Mouse (Mus musculus) kidney, postnatal 0 days (tissue): ENCODE results near the gene Pcyt1a. TPM values are rescaled to one million over a fixed set of nuclear protein-coding genes. Genes with fewer than 3 reads are reported as not detected.
A peak's percentile ranks its signal among the peaks of the same experiment; 100 is the strongest.

Experiments used
- ATAC-seq: fragments of 200-750 bp; cut with Nextera tagmentation; replicated peaks from 2 replicates; pipeline ENCODE4 v1.8.0; 2017; ENCODE audit warnings: low read depth, moderate number of reproducible peaks, moderate TSS enrichment, moderate library complexity; ENCODE audit not compliant: low FRiP score
- DNase-seq: peaks from one replicate; pipeline ENCODE4 v3.0.0-alpha.2; 2016; ENCODE audit warnings: low spot score
- H3K27ac ChIP-seq: fragments of 300-500 bp; sonication (generic); 2 replicates; pipeline ENCODE4 v1.5.1; 2014; ENCODE audit warnings: mild to moderate bottlenecking
- H3K27me3 ChIP-seq: fragments of 300-500 bp; sonication (generic); 2 replicates; pipeline ENCODE4 v1.6.1; 2014; ENCODE audit warnings: low read length, mixed read lengths; ENCODE audit not compliant: insufficient read depth
- H3K36me3 ChIP-seq: fragments of 300-500 bp; sonication (generic); 2 replicates; pipeline ENCODE4 v1.6.1; 2014; ENCODE audit warnings: low read length, mixed read lengths; ENCODE audit not compliant: insufficient read depth
- H3K4me1 ChIP-seq: fragments of 300-500 bp; sonication (generic); replicated peaks from 2 replicates; pipeline ENCODE4 v1.6.1; 2014; ENCODE audit warnings: antibody characterized with exemption, low read length, mixed read lengths; ENCODE audit not compliant: insufficient read depth
- H3K4me2 ChIP-seq: fragments of 300-500 bp; sonication (generic); 2 replicates; pipeline ENCODE4 v1.6.1; 2014; ENCODE audit warnings: mild to moderate bottlenecking, low read length, moderate library complexity, mixed read lengths
- H3K4me3 ChIP-seq: fragments of 300-500 bp; sonication (generic); replicated peaks from 2 replicates; pipeline ENCODE4 v1.5.1; 2014; ENCODE audit warnings: low read depth, low read length
- H3K9ac ChIP-seq: fragments of 300-500 bp; sonication (generic); 2 replicates; pipeline ENCODE4 v1.6.1; 2014; ENCODE audit warnings: low read depth, low read length
- H3K9me3 ChIP-seq: fragments of 300-500 bp; sonication (generic); replicated peaks from 2 replicates; pipeline ENCODE4 v1.6.1; 2016; ENCODE audit warnings: low read length, inconsistent platforms, mixed read lengths
- CTCF ChIP-seq: IDR thresholded peaks from 2 replicates; pipeline ENCODE4 v1.5.1; 2016; ENCODE audit warnings: antibody characterized with exemption, low read depth, mild to moderate bottlenecking, moderate library complexity
- WGBS: fragments of 180-500 bp; shearing (Covaris S2); extraction: QIAGEN DNeasy Blood & Tissue Kit; methylation state at CpG from one replicate; pipeline ENCODE4 v1.1.7; 2014; 5-methylcytosine and 5-hydroxymethylcytosine counted together
- polyA plus RNA-seq: library from polyadenylated mRNA; unstranded; fragments of >200 nt; fragmentation: Nextera tagmentation; extraction: Ambion mirVana; gene quantifications from 2 replicates; pipeline ENCODE4 v1.2.1, GENCODE M21; 2015

Pcyt1a gene
- polyA plus RNA-seq, 1 experiment from 2014 or later: 30.6 TPM

DNA sequence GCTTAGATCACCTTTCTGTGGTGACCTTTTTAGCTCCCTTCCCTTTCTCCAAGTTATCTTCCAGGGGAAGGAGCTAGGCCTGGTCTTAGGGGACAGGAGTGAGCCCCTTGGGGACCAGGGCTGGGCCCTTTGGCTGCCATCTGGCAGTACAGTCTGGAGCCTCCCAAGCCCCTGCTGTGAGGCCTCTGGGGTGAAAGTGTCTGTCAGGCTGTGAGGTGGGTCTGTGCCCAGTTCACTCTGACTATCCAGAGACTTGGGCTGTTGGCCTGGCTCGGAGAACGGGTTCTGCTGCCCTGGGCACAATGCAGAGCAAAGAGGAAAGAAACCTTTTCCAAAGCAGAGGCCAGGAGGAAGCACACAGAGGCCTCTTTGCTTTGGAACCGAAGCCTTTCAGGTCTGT lies 82.2 kb downstream of the Pcyt1a start:
- no peak for DNase-seq
- Histone ChIP-seq H3K4me2 (no peak overlapping the region), H3K4me3 (no peak overlapping the region), H3K9ac (0 out of 2 replicates have a peak overlapping the region, but pooled peaks have one; percentile 2), H3K27me3 (no peaks in the 10 kb centered on the region), H3K27ac (no peak overlapping the region), H3K4me1 (no peaks in the 10 kb centered on the region; the same call in 1 of the 2 replicates), H3K9me3 (no peaks in the 10 kb centered on the region), H3K36me3 (no peaks in the 10 kb centered on the region)
- no peak for ATAC-seq
- TF ChIP-seq CTCF: no peak
- 66% methylated on average over 3 of the region's 3 CpGs for WGBS

GRCm38 (mm10) chr16:32513401-32513800 lies 82.7 kb downstream of the Pcyt1a start:
- no peak overlapping the region for H3K27ac ChIP-seq

GRCm38 (mm10) chr16:32513948-32514347 lies 83.2 kb downstream of the Pcyt1a start:
- H3K4me3 ChIP-seq: no peak overlapping the region
- H3K4me1 ChIP-seq: no peaks in the 10 kb centered on the region; the same call in 1 of the 2 replicates
- TF ChIP-seq CTCF: no peak
- H3K9me3 ChIP-seq: no peaks in the 10 kb centered on the region
- H3K36me3 ChIP-seq: no peaks in the 10 kb centered on the region
- ATAC-seq: no peak
- no peak overlapping the region for H3K27ac ChIP-seq
- no peak overlapping the region for H3K4me2 ChIP-seq
- H3K27me3 ChIP-seq: no peaks in the 10 kb centered on the region
- H3K9ac ChIP-seq: no peak overlapping the region
- DNase-seq: no peak
- WGBS: 92% methylated on average over 6 of the region's 6 CpGs

More at GRCm38 (mm10) chr16:32513401-32513800, 82.7 kb downstream of the Pcyt1a start:
- Histone ChIP-seq H3K27me3 (no peaks in the 10 kb centered on the region), H3K4me2 (no peak overlapping the region), H3K9ac (no peak overlapping the region), H3K4me3 (no peak overlapping the region), H3K36me3 (no peaks in the 10 kb centered on the region), H3K9me3 (no peaks in the 10 kb centered on the region), H3K4me1 (no peaks in the 10 kb centered on the region; the same call in 1 of the 2 replicates)
- DNase-seq: no peak
- no peak for TF ChIP-seq CTCF
- WGBS: 88% methylated on average over 6 of the region's 6 CpGs
- ATAC-seq: no peak

DNA sequence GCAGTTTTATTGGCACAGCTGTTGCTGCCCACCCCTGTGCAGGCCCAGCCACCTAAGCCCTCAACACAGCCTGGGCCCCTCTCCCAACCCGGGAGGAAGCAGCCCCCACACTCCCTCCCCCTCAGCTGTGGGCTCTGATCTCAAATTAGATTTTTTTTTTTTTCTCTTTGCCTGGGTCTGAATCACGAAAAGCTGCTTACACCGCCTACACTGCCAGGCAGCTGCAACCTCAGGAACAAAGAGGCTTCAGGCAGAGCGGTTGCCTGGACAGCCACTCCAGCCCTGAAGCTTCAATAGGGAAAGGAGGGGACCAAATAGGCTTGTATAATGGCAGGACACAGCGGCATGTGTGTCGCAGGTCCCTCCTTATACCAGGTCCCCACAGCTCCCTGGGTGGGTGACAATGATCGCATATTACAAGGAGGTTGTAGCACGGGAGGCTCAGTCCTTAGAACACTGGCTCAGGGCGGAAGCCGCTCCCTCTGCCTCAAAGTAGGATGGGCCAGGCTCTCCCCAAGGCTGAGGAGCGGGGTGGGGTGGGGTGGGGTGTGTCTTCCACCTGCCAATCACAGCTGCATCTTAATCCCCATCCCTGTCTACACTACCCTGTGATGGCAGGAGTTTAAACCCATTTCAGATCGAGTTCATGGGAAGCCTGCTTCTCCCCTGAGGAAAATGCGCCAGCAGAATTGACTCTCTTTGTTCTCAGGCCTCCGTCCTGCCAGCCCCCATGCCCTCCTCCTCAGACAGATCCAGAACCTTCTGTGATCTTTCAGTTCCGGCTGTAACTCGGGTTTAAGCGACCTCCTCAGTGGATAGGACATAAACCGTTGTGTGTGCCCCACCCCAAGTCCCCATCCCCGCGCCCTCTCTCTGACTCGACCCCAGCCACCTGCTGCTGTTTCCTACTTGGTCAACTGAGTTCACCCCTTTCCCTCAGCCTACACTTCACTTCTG lies 85.6 kb downstream of the Pcyt1a start:
- no peak overlapping the region for H3K4me3 ChIP-seq

DNA sequence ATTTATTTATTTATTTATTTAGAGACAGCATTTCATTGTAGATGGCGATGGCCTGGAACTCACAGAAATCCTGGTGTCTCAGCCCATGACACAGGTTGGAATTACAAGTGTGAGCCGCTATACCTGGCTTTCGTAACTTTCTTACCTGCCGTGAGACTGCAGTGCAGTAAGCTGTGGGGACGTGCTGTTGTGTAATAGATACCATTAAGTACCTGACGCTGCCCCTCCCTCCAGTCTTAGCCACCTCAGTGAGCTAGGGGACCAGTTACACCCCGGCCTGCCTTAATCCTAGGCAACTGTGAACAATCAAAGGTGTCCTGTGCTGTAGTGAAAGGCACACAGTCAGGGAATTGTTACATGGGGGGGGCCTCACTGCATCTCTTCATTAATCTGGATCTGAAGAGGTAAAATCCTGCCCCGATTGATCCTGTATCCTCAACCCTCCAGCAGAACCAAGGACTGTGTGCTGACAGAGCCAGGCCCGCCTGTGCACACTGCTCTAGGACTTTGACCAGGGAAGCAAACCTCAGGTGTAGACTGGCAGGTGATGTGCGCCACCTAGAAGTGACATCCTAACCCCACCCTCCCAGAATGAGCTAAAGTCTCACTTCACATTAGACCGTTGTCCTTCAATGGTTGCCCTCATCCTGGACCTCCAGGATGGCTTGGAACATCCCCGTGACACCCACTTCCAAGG lies 87.2 kb downstream of the Pcyt1a start:
- Histone ChIP-seq H3K9ac (no peak overlapping the region), H3K4me2 (no peak overlapping the region), H3K4me1 (no peaks in the 10 kb centered on the region; the same call in 1 of the 2 replicates), H3K27ac (no peak overlapping the region), H3K36me3 (no peaks in the 10 kb centered on the region), H3K4me3 (no peak overlapping the region), H3K27me3 (no peaks in the 10 kb centered on the region), H3K9me3 (no peaks in the 10 kb centered on the region)
- DNase-seq: no peak
- TF ChIP-seq CTCF: no peak
- ATAC-seq: no peak
- WGBS: 89% methylated on average over 12 of the region's 12 CpGs

More for the DNA sequence above, 85.6 kb downstream of the Pcyt1a start:
- Histone ChIP-seq H3K27ac (peak overlapping the region; percentile 36; the same call in 1 of the 2 replicates), H3K4me1 (no peaks in the 10 kb centered on the region; the same call in 1 of the 2 replicates), H3K9me3 (no peaks in the 10 kb centered on the region), H3K4me2 (peak overlapping the region; percentile 43), H3K27me3 (no peaks in the 10 kb centered on the region), H3K36me3 (no peaks in the 10 kb centered on the region), H3K9ac (peak overlapping the region; percentile 35)
- DNase-seq (peak; percentile 62), ATAC-seq (peak; percentile 74)
- TF ChIP-seq CTCF: no peak
- 13% methylated on average over 21 of the region's 21 CpGs for WGBS
